Mouse (Mus musculus) brain, embryonic 14.5 days (tissue): ENCODE results near the gene Pycr1.

Experiments
- CTCF ChIP-seq: fragments of 200-500 bp; IDR thresholded peaks from 2 replicates; pipeline ENCODE4 v1.5.1; 2012; ENCODE audit warnings: inconsistent platforms, mild to moderate bottlenecking, moderate library complexity, borderline replicate concordance; ENCODE audit not compliant: insufficient read depth, insufficient read length; ENCODE audit errors: extremely low read depth
- POLR2A ChIP-seq: fragments of 200-500 bp; IDR thresholded peaks from 2 replicates; pipeline ENCODE4 v1.6.1; 2012; ENCODE audit warnings: mild to moderate bottlenecking, inconsistent platforms, borderline replicate concordance; ENCODE audit not compliant: poor library complexity, insufficient read depth, insufficient read length, severe bottlenecking; ENCODE audit errors: extremely low read depth

DNA sequence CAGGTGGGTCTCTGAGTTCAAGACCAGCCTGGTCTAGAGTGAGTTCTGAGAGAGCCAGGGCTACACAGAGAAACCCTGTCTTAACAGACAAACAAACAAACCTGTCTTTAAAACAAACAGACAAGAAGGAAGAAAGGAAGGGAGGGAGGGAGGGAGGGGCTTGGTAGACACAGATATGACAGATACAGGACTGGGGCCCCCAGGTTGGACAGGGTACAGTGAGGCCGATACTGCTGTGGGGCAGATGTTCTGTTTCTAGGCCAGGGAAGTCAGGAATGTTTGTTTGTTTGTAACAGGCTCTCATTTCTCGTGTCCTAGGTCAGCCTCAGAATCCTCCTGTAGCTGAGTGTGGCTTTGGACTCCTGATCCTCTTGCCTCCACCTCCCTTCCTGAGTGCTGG lies 40.0 kb downstream of the Pycr1 start:
- TF ChIP-seq POLR2A (no peak), CTCF (no peak)
